Mouse (Mus musculus) ES-E14 (cell line): ENCODE results near the gene Bst2. TPM values are rescaled to one million over a fixed set of nuclear protein-coding genes. Genes with fewer than 3 reads are reported as not detected.
A peak's percentile ranks its signal among the peaks of the same experiment; 100 is the strongest.
"Not testable (repeated sequence)": the region's sequence is repeated elsewhere in the genome, so short reads cannot be mapped to it uniquely, and the experiment has no call there.

Experiments used
- DNase-seq: peaks from one replicate; pipeline ENCODE4 v3.0.0-alpha.2; 2013; ENCODE audit warnings: low read depth, low spot score
- H3K27ac ChIP-seq: 2 replicates; pipeline ENCODE4 v1.5.1; 2012; ENCODE audit warnings: low read depth, mild to moderate bottlenecking, low read length, moderate library complexity, mixed read lengths; ENCODE audit not compliant: poor library complexity, insufficient read depth, severe bottlenecking
- H3K36me3 ChIP-seq: 2 replicates; pipeline ENCODE4 v1.6.1; 2012; ENCODE audit warnings: mild to moderate bottlenecking, low read length, moderate library complexity, mixed read lengths; ENCODE audit not compliant: control insufficient read depth, poor library complexity, insufficient read depth, severe bottlenecking
- H3K4me1 ChIP-seq, 2 experiments: fragments of 150-350 bp in 1 of 2; sonication (generic) in 1 of 2; 2 replicates each; pipeline ENCODE4 v1.6.1; 2012; ENCODE audit warnings: low read length in 2 of 2, mild to moderate bottlenecking in 1 of 2, mixed read lengths in 1 of 2; ENCODE audit not compliant: control insufficient read depth in 2 of 2, insufficient read depth in 2 of 2, poor library complexity in 1 of 2
- H3K4me3 ChIP-seq, 2 experiments: fragments of 150-350 bp in 1 of 2; sonication (generic) in 1 of 2; 2 replicates each; pipeline ENCODE4 v1.5.1; 2012; ENCODE audit warnings: low read length in 2 of 2, low read depth in 1 of 2, mild to moderate bottlenecking in 1 of 2, mixed read lengths in 1 of 2; ENCODE audit not compliant: insufficient read depth in 1 of 2, poor library complexity in 1 of 2, severe bottlenecking in 1 of 2
- H3K9ac ChIP-seq: 2 replicates; pipeline ENCODE4 v1.6.1; 2012; ENCODE audit warnings: low read depth, mild to moderate bottlenecking, low read length, mixed read lengths; ENCODE audit not compliant: poor library complexity, insufficient read depth, severe bottlenecking
- H3K9me3 ChIP-seq: fragments of 150-350 bp; sonication (generic); 2 replicates; pipeline ENCODE4 v1.6.1; 2012; ENCODE audit warnings: low read depth, mild to moderate bottlenecking, low read length; ENCODE audit not compliant: control insufficient read depth, insufficient read depth
- CHD2 ChIP-seq: IDR thresholded peaks from 2 replicates; pipeline ENCODE4 v1.6.1; 2014; ENCODE audit warnings: mild to moderate bottlenecking, low read depth, low read length, inconsistent platforms
- HCFC1 ChIP-seq: IDR thresholded peaks from 2 replicates; pipeline ENCODE4 v1.6.1; 2012; ENCODE audit warnings: low read length, inconsistent platforms, borderline replicate concordance; ENCODE audit not compliant: insufficient read depth
- MAFK ChIP-seq: IDR thresholded peaks from 2 replicates; pipeline ENCODE4 v1.6.1; 2014; ENCODE audit warnings: mild to moderate bottlenecking, low read depth, low read length, inconsistent platforms; ENCODE audit not compliant: insufficient read depth
- ZC3H11A ChIP-seq: IDR thresholded peaks from 2 replicates; pipeline ENCODE4 v1.6.1; 2012; ENCODE audit warnings: low read depth, mild to moderate bottlenecking, inconsistent platforms, low read length, borderline replicate concordance
- ZNF384 ChIP-seq: IDR thresholded peaks from 2 replicates; pipeline ENCODE4 v1.6.1; 2012; ENCODE audit warnings: low read depth, low read length, inconsistent platforms
- in situ Hi-C, 2 experiments: fragments of 600-800 bp; cut with MboI; formaldehyde crosslinking; loops; one replicate each; pipeline ENCODE4 v1.15.1; 2025; ENCODE audit warnings: low sequenced_read_pairs in 2 of 2, inconsistent platforms in 1 of 2; ENCODE audit not compliant: unreplicated experiment in 2 of 2
- total RNA-seq: library from RNA; depleted of rRNA; stranded (reverse); fragments of 300-350 nt; gene quantifications from 2 replicates; pipeline ENCODE4 v1.2.3, GENCODE M21; 2012

Bst2 gene
- total RNA-seq, 1 experiment, result 135 TPM

- in situ Hi-C loops, result no loop called here
- Histone ChIP-seq H3K9me3 (no peaks in the 10 kb centered on the region), H3K36me3 (no peaks in the 10 kb centered on the region; the same call in 1 of the 2 replicates), H3K27ac (no peak overlapping the region), H3K4me3 (no peak overlapping the region), H3K4me1 (peaks cover 3 to 20% of the 10 kb centered on the region in 2 experiments; a peak in 2 of 4 replicates), H3K9ac (no peak overlapping the region)
- DNase-seq, result peak; percentile 93
- TF ChIP-seq MAFK (no peak), ZC3H11A (peak; percentile 61; the same call in 1 of the 2 replicates), CHD2 (no peak), HCFC1 (0 out of 2 replicates have a peak, but pooled peaks have one; percentile 48), ZNF384 (no peak)
Observed at GRCm38 (mm10) chr8:71521634-71522033, 15.6 kb downstream of the Bst2 start.

- in situ Hi-C loops, H3K9ac ChIP-seq, H3K27ac ChIP-seq, H3K4me3 ChIP-seq, H3K9me3 ChIP-seq, DNase-seq, H3K36me3 ChIP-seq: not testable (repeated sequence)
- H3K4me1 ChIP-seq, result peaks cover 0 to 19% of the 10 kb centered on the region in 2 experiments; a peak in 1 of 4 replicates
Observed at GRCm38 (mm10) chr8:71519037-71519825, 18.0 kb downstream of the Bst2 start.

- no peaks in the 10 kb centered on the region for H3K36me3 ChIP-seq
- no peak for DNase-seq
- TF ChIP-seq HCFC1, result no peak
- TF ChIP-seq CHD2, result no peak
- no peak for TF ChIP-seq ZNF384
- TF ChIP-seq ZC3H11A, result no peak
- no peak overlapping the region for H3K9ac ChIP-seq
- H3K4me1 ChIP-seq, result peaks cover 0 to 15% of the 10 kb centered on the region in 2 experiments; a peak in 1 of 4 replicates
- in situ Hi-C loops, result no loop called here
- H3K9me3 ChIP-seq, result no peaks in the 10 kb centered on the region
- H3K4me3 ChIP-seq, result no peak overlapping the region
- no peak overlapping the region for H3K27ac ChIP-seq
Observed at GRCm38 (mm10) chr8:71516786-71517185, 20.5 kb downstream of the Bst2 start.

GRCm38 (mm10) chr8:71515043-71515442 lies 22.2 kb downstream of the Bst2 start:
- TF ChIP-seq CHD2, result no peak
- no peak for TF ChIP-seq MAFK
- TF ChIP-seq ZNF384, result no peak
- TF ChIP-seq HCFC1, result no peak
- no peak for TF ChIP-seq ZC3H11A

More at GRCm38 (mm10) chr8:71515043-71515442, 22.2 kb downstream of the Bst2 start:
- no peak overlapping the region for H3K4me3 ChIP-seq
- no peak for DNase-seq
- H3K9ac ChIP-seq, result no peak overlapping the region
- in situ Hi-C loops, result no loop called here
- H3K9me3 ChIP-seq, result no peaks in the 10 kb centered on the region
- no peak overlapping the region for H3K27ac ChIP-seq
- peaks cover 0 to 12% of the 10 kb centered on the region in 2 experiments; a peak in 1 of 4 replicates for H3K4me1 ChIP-seq
- H3K36me3 ChIP-seq, result no peaks in the 10 kb centered on the region
